Mouse (Mus musculus) thymus, adult 2 months (tissue): ENCODE measurements around the gene Vinac1.

ENCODE experiments used
- CTCF ChIP-seq: fragments of 200-500 bp; IDR thresholded peaks from 2 replicates; pipeline ENCODE4 v1.5.1; 2012; ENCODE audit warnings: mild to moderate bottlenecking, control low read depth, low read length, moderate library complexity, borderline replicate concordance; ENCODE audit not compliant: control insufficient read depth, poor library complexity, insufficient read depth; ENCODE audit errors: extremely low read depth
- POLR2A ChIP-seq: fragments of 200-500 bp; IDR thresholded peaks from 2 replicates; pipeline ENCODE4 v1.6.1; 2012; ENCODE audit warnings: mild to moderate bottlenecking, low read length, control low read depth, moderate library complexity; ENCODE audit not compliant: control insufficient read depth, poor library complexity, insufficient read depth; ENCODE audit errors: extremely low read depth

DNA sequence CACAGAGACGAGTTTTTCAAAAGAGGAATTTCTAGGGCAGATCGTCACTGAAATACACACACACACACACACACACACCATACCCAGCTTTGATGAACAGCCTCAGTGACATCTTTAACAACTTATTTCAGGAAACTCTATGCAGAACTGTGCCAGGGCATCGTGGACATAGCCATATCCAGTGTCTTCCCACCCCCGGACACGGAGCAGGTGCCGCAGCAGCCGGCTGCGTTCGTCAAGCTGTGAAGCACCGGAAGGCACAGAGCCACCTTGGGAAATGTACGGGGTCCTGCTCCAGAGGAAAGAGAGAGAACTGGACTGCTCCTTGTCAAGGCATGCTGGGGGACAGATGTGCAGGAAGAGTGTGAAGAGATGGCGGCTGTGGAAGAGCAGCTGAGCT lies 44.8 kb upstream of the Vinac1 start:
- TF ChIP-seq POLR2A (no peak), CTCF (no peak)
